Mouse (Mus musculus) liver, postnatal 0 days (tissue): ENCODE results near the gene Sytl1.
A peak's percentile ranks its signal among the peaks of the same experiment; 100 is the strongest.

ENCODE experiments used
- CTCF ChIP-seq: sonication (generic); IDR thresholded peaks from 2 replicates; pipeline ENCODE4 v1.5.1; 2016; ENCODE audit warnings: antibody characterized with exemption, low read depth
- EP300 ChIP-seq: IDR thresholded peaks from 2 replicates; pipeline ENCODE4 v1.6.1; 2016; ENCODE audit warnings: antibody characterized with exemption, low read depth, mild to moderate bottlenecking

DNA sequence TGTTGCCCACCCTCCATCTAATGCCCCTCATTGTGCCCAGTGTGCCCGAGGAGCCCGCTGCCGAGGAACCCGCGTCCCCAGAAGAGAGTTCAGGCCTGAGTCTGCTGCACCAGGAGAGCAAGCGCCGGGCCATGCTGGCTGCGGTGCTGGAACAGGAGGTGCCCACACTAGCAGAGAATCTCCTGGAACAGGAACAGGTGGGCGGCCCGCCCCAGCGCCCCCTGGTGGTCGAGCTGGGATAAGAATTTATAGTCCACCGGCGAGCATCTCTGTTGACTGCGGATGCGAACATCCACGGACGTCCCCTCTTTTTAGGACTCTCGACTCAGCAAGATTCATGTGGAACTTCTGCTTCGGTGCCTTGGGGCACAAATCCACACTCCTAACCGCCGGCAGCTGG, 12.3 kb downstream of the Sytl1 start:
- TF ChIP-seq CTCF (peak; percentile 92), EP300 (no peak)
